Mouse (Mus musculus) left cerebral cortex, adult 6 months (tissue): ENCODE results near the gene Gm11027. TPM values are rescaled to one million over a fixed set of nuclear protein-coding genes. Genes with fewer than 3 reads are reported as not detected.

Source experiments
- long read RNA-seq, 2 experiments: library from polyadenylated mRNA; unstranded; transcript quantifications; one replicate each; pipeline ENCODE4 v2.0.0; 2019 to 2020
- polyA plus RNA-seq: library from polyadenylated mRNA; unstranded; fragments of <200 nt; fragmentation: Nextera tagmentation; gene quantifications from 2 replicates; pipeline ENCODE4 v1.2.3, GENCODE M21; 2021

The Gm11027 gene
- polyA plus RNA-seq, result not detected in 2 replicates
- long read RNA-seq, experiment 1, result 0 reads
- long read RNA-seq, experiment 2, result 0 reads

DNA sequence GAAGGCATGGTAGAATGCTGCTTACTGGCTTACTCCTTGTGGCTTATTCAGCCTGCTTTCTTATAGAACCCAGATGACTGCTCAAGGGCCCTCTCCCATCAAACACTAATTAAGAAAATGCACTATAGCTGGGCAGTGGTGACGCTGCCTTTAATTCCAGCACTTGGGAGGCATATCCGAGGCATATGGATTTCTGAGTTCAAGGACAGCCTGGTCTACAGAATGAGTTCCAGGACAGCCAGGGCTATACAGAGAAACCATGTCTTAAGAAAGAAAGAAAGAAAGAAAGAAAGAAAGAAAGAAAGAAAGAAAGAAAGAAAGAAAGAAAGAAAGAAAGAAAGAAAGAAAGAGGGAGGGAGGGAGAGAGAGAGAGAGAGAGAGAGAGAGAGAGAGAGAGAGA, at the start of gene Gm11027:
Gm11027 (plus strand) TSS at position 301 of the 400 bp plus-strand sequence.

DNA sequence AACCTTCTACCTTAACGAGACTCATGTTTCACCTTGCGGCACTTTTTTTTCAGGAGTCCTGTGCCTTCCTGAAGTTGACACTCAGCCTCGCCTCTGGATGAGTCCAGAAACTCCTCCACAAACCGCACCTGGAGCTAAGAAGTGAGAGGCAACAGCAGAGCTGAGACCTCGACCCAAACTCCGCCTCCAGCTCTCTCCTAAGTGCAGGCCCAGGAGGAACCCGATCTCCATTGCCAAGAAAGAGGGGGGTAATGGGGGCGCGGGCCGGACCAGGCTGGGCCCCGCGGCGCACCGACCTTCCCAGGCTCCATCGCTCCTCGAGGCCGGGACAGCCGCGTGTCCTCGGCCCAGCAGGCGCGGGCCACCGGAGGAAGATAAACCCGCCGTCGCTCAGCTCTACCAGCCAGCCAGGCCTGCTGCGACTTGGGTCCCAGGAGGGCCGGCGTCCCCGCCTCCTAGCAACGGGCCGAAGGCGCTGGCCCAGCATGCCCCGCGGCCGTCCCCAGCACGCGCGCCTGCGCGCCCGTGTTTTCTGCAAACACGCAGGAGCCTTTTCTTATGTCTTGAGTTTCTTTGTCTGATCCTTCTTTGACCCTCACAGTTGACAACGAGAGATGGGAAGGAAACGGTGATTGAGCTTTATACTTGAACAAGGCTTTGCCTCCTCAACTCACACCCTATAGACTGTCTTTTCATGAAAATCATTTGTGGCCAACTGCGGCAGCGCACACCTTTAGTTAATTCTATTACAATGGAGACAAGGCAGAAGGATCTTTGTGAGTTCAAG, 12.4 kb upstream of the Gm11027 start, which contains the start of gene Wdr60:
Wdr60 (minus strand) TSS at position 468 of the 787 bp plus-strand sequence.

DNA sequence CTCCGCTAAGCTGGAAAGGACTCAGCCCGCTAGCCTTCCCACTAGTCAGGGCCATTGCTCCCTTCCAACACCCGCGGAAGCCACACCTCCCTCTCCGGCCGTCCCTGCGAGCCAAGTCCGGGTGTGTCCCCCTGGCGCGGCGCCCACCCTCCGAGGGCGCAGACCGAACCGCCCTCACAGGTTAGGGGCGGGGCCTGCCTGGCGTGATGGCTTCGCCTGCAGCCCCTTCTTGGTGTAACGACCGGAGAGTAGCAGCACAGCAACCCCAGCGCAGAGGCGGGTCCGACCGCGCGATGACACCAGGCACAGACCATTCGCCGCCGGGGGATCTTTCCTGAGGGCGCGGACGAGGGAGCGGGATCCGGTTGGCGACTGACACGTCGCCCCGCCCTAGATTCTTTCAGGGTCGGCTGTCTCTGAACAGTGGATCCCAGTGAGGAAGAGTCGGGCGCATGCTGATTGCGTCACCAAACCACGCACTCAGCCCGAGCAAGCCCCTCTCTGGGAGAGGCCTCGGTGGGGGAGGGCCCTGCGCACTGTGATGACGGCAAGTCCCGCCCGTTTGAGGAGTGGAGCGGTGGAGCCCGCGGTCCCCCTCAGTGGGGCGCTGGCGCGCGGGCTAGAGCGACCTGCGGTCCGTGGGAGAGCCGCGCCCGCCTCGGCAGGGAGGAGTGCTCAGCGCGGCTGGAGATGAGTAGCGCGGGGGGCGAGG, 5.6 kb downstream of the Gm11027 start, which contains the start of gene Esyt2:
Esyt2 (plus strand) TSS at position 544 of the 712 bp plus-strand sequence.

Other genes with a start within 250 kb of the Gm11027 start
- 16.5 and 19.8 TPM in 2 replicates for gene Zfp386, start 227.7 kb upstream of the Gm11027 start, polyA plus RNA-seq
- 0.29 and 0.37 TPM in 2 replicates for gene Vipr2, start 197.7 kb upstream of the Gm11027 start, polyA plus RNA-seq
- 12.0 and 16.2 TPM in 2 replicates for gene Wdr60, start 12.4 kb upstream of the Gm11027 start, polyA plus RNA-seq
- 4.3 and 8.7 TPM in 2 replicates for gene Esyt2, start 5.8 kb downstream of the Gm11027 start, polyA plus RNA-seq
- gene Ncapg2, start 130.0 kb downstream of the Gm11027 start, polyA plus RNA-seq, result 1.1 and 1.2 TPM in 2 replicates
- 46.3 and 47.4 TPM in 2 replicates for gene Ptprn2, start 210.3 kb downstream of the Gm11027 start, polyA plus RNA-seq